Mouse (Mus musculus) embryonic fibroblast, embryonic 13.5 days (primary cell): ENCODE measurements around the gene Wdfy2.

ENCODE experiments used
- CTCF ChIP-seq: IDR thresholded peaks from 2 replicates; pipeline ENCODE4 v1.5.1; 2011; ENCODE audit warnings: mild to moderate bottlenecking, control low read depth, low read length, moderate library complexity, borderline replicate concordance; ENCODE audit not compliant: insufficient read depth
- POLR2A ChIP-seq: IDR thresholded peaks from 2 replicates; pipeline ENCODE4 v1.6.1; 2011; ENCODE audit warnings: low read depth, mild to moderate bottlenecking, control low read depth, low read length, moderate library complexity

- TF ChIP-seq CTCF (no peak), POLR2A (no peak)
These were observed 20.7 kb upstream of the Wdfy2 start for GRCm38 (mm10) chr14:62816827-62817226.
